In the genomic region with DNA sequence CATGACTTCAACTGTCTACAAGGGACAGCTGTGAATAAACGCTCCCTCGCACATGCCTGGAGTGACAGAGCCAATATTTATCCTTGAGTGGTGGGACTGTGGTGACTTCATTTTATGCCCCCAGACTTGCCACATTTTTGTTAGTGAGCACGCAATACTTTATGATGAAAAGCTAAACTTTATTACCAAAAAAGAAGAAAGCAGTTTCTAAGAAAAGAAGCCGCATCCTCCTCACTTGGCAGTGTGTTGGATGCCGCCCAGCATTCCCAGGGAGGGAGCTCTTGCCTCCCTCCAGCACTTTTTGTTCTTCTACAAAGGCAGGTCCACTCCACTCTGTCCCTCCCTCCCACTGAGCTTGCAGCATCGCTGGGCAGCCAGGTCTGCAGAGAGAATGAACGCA, we compare ENCODE assay signal across 18 mouse cellular contexts.
DNase-seq lines count a peak whose midpoint lies in the region; ATAC-seq and TF ChIP-seq lines count a peak whose summit lies in the region.
"Had no signal": no experiment of that assay in that cellular context is flagged by ENCODE, and none has a peak within 500 bp of the region (broad histone marks: within the 10 kb centered on the region; RNA-seq: fewer than 3 reads in every experiment).

No protein-coding gene starts in this region.

- TF ChIP-seq EP300 in lung, postnatal 0 days (IDR thresholded peaks at IDR 0.05), result no peak

- no peak overlapping the region for H3K4me2 ChIP-seq in lung, postnatal 0 days (replicated peaks; ENCODE audit: low read depth, low read length)
- H3K4me2 ChIP-seq in forebrain, embryonic 12.5 days, result no peak overlapping the region
- H3K4me2 ChIP-seq: embryonic facial prominence, embryonic 15.5 days; heart, embryonic 12.5 days; limb, embryonic 15.5 days; lung, embryonic 15.5 days had no signal

- no peaks in the 10 kb centered on the region for H3K36me3 ChIP-seq in lung, postnatal 0 days (ENCODE audit: insufficient read depth, low read length)
- H3K36me3 ChIP-seq in forebrain, embryonic 12.5 days (replicated peaks), result no peaks in the 10 kb centered on the region
- H3K36me3 ChIP-seq: embryonic facial prominence, embryonic 15.5 days; heart, embryonic 12.5 days; limb, embryonic 15.5 days; lung, embryonic 15.5 days had no signal

- 72% methylated on average over 7 of the region's 7 CpGs for WGBS in lung, postnatal 0 days
- WGBS in forebrain, embryonic 12.5 days, result 55% methylated on average over 7 of the region's 7 CpGs

- H3K27me3 ChIP-seq in lung, postnatal 0 days (replicated peaks; ENCODE audit: insufficient read depth, low read length), result no peaks in the 10 kb centered on the region
- H3K27me3 ChIP-seq in forebrain, embryonic 12.5 days, result no peaks in the 10 kb centered on the region
- H3K27me3 ChIP-seq: embryonic facial prominence, embryonic 15.5 days; limb, embryonic 15.5 days; lung, embryonic 15.5 days had no signal

- no peaks in the 10 kb centered on the region for H3K9me3 ChIP-seq in lung, postnatal 0 days (ENCODE audit: low read length)
- no peaks in the 10 kb centered on the region for H3K9me3 ChIP-seq in forebrain, embryonic 12.5 days
- H3K9me3 ChIP-seq: embryonic facial prominence, embryonic 15.5 days; heart, embryonic 12.5 days; limb, embryonic 15.5 days; lung, embryonic 15.5 days; megakaryocyte, embryonic 14.5 days had no signal

- intact Hi-C loops in left cerebral cortex, postnatal 36 days (cut with DNase I), result loop anchor here (1.0 kb wide), 1 partner anchor 30 kb away; no protein-coding TSS in a partner anchor
- intact Hi-C loops in gastrocnemius, postnatal 36 days (cut with DNase I), result no loop called here

- no peaks in the 10 kb centered on the region for H3K4me1 ChIP-seq in lung, postnatal 0 days (ENCODE audit: insufficient read depth, low read depth, low read length)
- H3K4me1 ChIP-seq in forebrain, embryonic 12.5 days, result peaks cover 6% of the 10 kb centered on the region
- H3K4me1 ChIP-seq: embryonic facial prominence, embryonic 15.5 days; heart, embryonic 12.5 days; limb, embryonic 15.5 days; lung, embryonic 15.5 days; megakaryocyte, embryonic 14.5 days had no signal

- H3K27ac ChIP-seq in lung, postnatal 0 days (ENCODE audit: low read length), result no peak overlapping the region
- H3K27ac ChIP-seq in forebrain, embryonic 12.5 days, result no peak overlapping the region
- H3K27ac ChIP-seq: embryonic facial prominence, embryonic 15.5 days; limb, embryonic 15.5 days; lung, embryonic 15.5 days had no signal

- TF ChIP-seq CTCF in lung, postnatal 0 days (IDR thresholded peaks at IDR 0.05), result no peak

- no peak overlapping the region for H3K4me3 ChIP-seq in lung, postnatal 0 days (ENCODE audit: low read depth, low read length)
- no peak overlapping the region for H3K4me3 ChIP-seq in forebrain, embryonic 12.5 days (replicated peaks)
- H3K4me3 ChIP-seq: embryonic facial prominence, embryonic 15.5 days; heart, embryonic 12.5 days; limb, embryonic 15.5 days; lung, embryonic 15.5 days; megakaryocyte, embryonic 14.5 days had no signal

- peak; percentile 3 for DNase-seq in lung, postnatal 10 days
- DNase-seq in lung, postnatal 0 days (ENCODE audit: low spot score), result no peak
- DNase-seq in frontal cortex, postnatal 25 days (ENCODE audit: low spot score in 2 of 2), result peak; percentile 14 to 32
- peak; percentile 64 to 84 for DNase-seq in left cerebral cortex, postnatal 36 days (ENCODE audit: low spot score in 2 of 2)
- DNase-seq in testis, postnatal 10 days (ENCODE audit: low spot score), result peak; percentile 47
- no peak for DNase-seq in gastrocnemius, postnatal 36 days
- DNase-seq: adrenal gland, postnatal 10 days; cerebellum, adult 9-10 months; gastrocnemius, postnatal 14 days; heart, postnatal 4 days; kidney, adult 9 months had no signal

- ATAC-seq in lung, postnatal 0 days, result no peak
- ATAC-seq in forebrain, embryonic 12.5 days (ENCODE audit: low FRiP score), result no peak
- ATAC-seq: midbrain, embryonic 16.5 days had no signal

- H3K9ac ChIP-seq in lung, postnatal 0 days (replicated peaks; ENCODE audit: low read depth), result no peak overlapping the region
- no peak overlapping the region for H3K9ac ChIP-seq in forebrain, embryonic 12.5 days
- H3K9ac ChIP-seq: embryonic facial prominence, embryonic 15.5 days; heart, embryonic 12.5 days; limb, embryonic 15.5 days; lung, embryonic 15.5 days had no signal

Comparison
In these comparisons a context has a peak if more than half of its experiments do, and no peak if none do; other contexts are left out.
1. DNase-seq: peak in lung, postnatal 10 days (single experiment), frontal cortex, postnatal 25 days (2 of 2), left cerebral cortex, postnatal 36 days (2 of 2) and testis, postnatal 10 days (single experiment); none in lung, postnatal 0 days (single experiment) and gastrocnemius, postnatal 36 days (0 of 2).